Mouse (Mus musculus) urinary bladder, postnatal 25 days (tissue): ENCODE data around the gene Zfp711.
A peak's percentile ranks its signal among the peaks of the same experiment; 100 is the strongest.

Experiments used
- DNase-seq: peaks from one replicate; pipeline ENCODE4 v3.0.0; 2022; ENCODE audit warnings: low spot score

Gene Zfp711

GRCm38 (mm10) chrX:112600511-112601305, at the start of gene Zfp711:
Zfp711 (plus strand) TSS chrX:112600526.
- DNase-seq, result peak; percentile 8

- no peak for DNase-seq
Observed at GRCm38 (mm10) chrX:112567716-112568115, 32.6 kb upstream of the Zfp711 start.

DNA sequence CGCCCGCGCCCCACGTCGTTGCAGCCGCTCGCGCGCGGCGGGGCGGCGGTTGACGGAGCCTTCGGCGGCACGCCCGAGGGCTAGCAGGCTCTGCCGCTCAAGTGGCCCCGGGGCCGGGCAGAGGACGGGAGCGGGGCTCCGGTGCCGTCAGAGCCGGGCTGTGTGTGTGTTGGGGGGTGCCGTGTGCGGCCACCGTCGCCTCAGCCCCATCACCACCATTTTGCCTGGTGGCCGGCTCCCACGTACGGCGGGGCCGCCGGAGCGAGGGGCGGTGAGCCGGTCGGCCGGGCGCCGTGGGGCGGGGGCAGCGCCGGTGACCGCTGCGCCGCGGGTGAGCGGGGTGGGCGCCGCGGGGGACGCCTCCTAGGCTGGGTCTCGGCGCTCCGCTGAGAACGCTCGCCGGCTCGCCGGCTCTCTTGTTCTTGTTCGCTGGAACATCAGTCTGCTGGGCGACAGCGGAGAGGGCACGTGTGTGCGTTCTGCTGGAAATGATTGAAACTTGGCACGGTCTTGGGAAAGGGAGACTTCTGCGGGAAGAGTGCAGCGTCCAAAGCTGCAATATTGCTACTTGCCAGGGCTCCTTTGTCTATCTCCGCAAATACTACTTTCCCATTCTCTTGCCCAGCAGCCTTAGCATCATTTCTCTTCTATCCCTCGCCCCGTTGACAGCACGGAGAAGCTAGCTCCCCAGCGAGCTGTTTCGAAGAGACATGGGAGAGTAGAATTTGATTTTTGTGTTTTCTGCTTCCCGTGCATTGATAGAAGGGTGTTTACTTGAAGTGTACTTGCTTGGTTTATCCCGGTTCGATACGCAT, 1.2 kb downstream of the Zfp711 start:
- peak; percentile 10 for DNase-seq

DNA sequence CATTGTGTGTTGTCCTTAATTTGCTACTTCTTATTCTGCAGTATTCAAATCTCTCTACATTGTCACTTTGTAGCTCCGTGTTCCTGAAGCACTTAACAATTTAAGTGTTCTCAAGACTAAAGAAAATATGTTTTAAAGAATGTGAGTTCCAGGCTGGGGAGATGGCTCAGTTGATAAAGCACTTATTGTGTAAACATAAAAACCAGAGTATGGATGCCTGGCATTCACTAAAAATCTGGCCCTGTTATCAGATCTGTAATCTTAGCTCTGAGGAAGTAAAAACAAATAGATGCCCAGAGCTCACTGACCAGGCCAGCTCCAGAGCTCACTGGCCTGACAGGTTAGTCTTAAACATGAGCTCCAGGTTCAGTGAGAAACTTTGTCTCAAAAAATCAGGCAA, 75.2 kb downstream of the Zfp711 start:
- no peak for DNase-seq

DNA sequence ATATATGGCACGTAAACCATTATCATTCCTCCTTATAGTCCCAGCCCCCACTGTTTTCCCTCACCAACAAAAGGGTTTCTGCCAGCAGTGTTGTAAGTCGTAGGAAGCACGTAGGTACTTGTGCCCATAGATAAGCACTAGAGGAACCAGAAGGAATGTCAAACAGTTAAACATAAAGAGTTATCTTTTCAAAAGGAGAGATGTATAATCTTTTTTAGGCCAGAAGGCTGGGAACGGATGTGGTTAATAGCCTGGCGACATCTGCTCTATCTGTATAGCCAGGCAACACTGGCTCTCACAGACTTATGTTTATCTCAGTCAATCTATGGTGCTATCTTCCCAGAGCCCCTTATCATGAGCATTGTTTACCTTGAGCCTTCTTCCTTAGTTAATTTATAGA, 80.3 kb downstream of the Zfp711 start:
- DNase-seq, result no peak
